ENCODE assay signal across 22 mouse cellular contexts in genomic region chr17:80678190-80678589, GRCm38 (mm10). TPM values are rescaled to one million over a fixed set of nuclear protein-coding genes. Genes with fewer than 3 reads are reported as not detected.
A peak's percentile ranks its signal among the peaks of the same experiment; 100 is the strongest.
DNase-seq lines count a peak whose midpoint lies in the region; ATAC-seq and TF ChIP-seq lines count a peak whose summit lies in the region.
"Had no signal": no experiment of that assay in that cellular context is flagged by ENCODE, and none has a peak within 500 bp of the region (broad histone marks: within the 10 kb centered on the region; RNA-seq: fewer than 3 reads in every experiment).

No protein-coding gene starts in this region.

- no peak overlapping the region for H3K4me3 ChIP-seq in liver, embryonic 12.5 days
- H3K4me3 ChIP-seq in liver, postnatal 0 days (ENCODE audit: low read depth, low read length), result no peak overlapping the region
- no peak overlapping the region for H3K4me3 ChIP-seq in liver, embryonic 16.5 days (ENCODE audit: low read depth, low read length)
- H3K4me3 ChIP-seq in liver, embryonic 11.5 days (ENCODE audit: low read depth, low read length), result no peak overlapping the region
- H3K4me3 ChIP-seq: embryonic facial prominence, embryonic 13.5 days; embryonic facial prominence, embryonic 15.5 days; erythroblast, embryonic 14.5 days; forebrain, embryonic 10.5 days; forebrain, embryonic 12.5 days had no signal

- H3K36me3 ChIP-seq in liver, embryonic 12.5 days, result no peaks in the 10 kb centered on the region
- no peaks in the 10 kb centered on the region for H3K36me3 ChIP-seq in liver, postnatal 0 days (replicated peaks; ENCODE audit: insufficient read depth, low read length)
- no peaks in the 10 kb centered on the region for H3K36me3 ChIP-seq in liver, embryonic 16.5 days (ENCODE audit: control insufficient read depth, insufficient read depth)
- no peaks in the 10 kb centered on the region for H3K36me3 ChIP-seq in liver, embryonic 11.5 days (ENCODE audit: control insufficient read depth, insufficient read depth, low read length)
- H3K36me3 ChIP-seq: embryonic facial prominence, embryonic 15.5 days; forebrain, embryonic 12.5 days had no signal

- peak; percentile 88 for DNase-seq in heart, adult 11 months
- DNase-seq in heart, postnatal 10 days, result no peak
- no peak for DNase-seq in liver, postnatal 0 days
- no peak for DNase-seq in liver, embryonic 11.5 days (ENCODE audit: low spot score)
- DNase-seq: adrenal gland, adult 2 months; adrenal gland, postnatal 10 days; adrenal gland, postnatal 25 days; cerebellum, adult 11 months; cerebellum, adult 18-20 months; cerebellum, adult 8-10 months; cerebellum, adult 9-11 months; cerebellum, postnatal 14 days; cerebellum, postnatal 36 days had no signal

- no peak overlapping the region for H3K27ac ChIP-seq in liver, embryonic 12.5 days
- no peak overlapping the region for H3K27ac ChIP-seq in liver, postnatal 0 days (ENCODE audit: low read depth)
- H3K27ac ChIP-seq in liver, embryonic 16.5 days (ENCODE audit: low read length), result no peak overlapping the region
- H3K27ac ChIP-seq in liver, embryonic 11.5 days (ENCODE audit: low read depth, low read length), result no peak overlapping the region
- H3K27ac ChIP-seq: embryonic facial prominence, embryonic 13.5 days; embryonic facial prominence, embryonic 15.5 days; forebrain, embryonic 10.5 days; forebrain, embryonic 12.5 days had no signal

- intact Hi-C loops in heart, postnatal 10 days (cut with DNase I), result no loop called here

- ATAC-seq in liver, embryonic 12.5 days, result peak; percentile 58; the same call in 1 of the 2 replicates
- ATAC-seq in liver, postnatal 0 days, result no peak
- 0 out of 2 replicates have a peak, but pooled peaks have one; percentile 16 for ATAC-seq in liver, embryonic 16.5 days (ENCODE audit: low read depth)
- ATAC-seq in liver, embryonic 11.5 days (replicated peaks; ENCODE audit: low FRiP score), result no peak; the same call in 1 of the 2 replicates
- ATAC-seq: forebrain, embryonic 14.5 days; forebrain, embryonic 16.5 days had no signal

- no peaks in the 10 kb centered on the region for H3K4me1 ChIP-seq in liver, embryonic 12.5 days
- peaks cover 5% of the 10 kb centered on the region; the same call in 1 of the 2 replicates for H3K4me1 ChIP-seq in liver, postnatal 0 days (ENCODE audit: insufficient read depth)
- H3K4me1 ChIP-seq in liver, embryonic 16.5 days (ENCODE audit: control insufficient read depth, low read depth, low read length), result no peaks in the 10 kb centered on the region
- H3K4me1 ChIP-seq in liver, embryonic 11.5 days (replicated peaks; ENCODE audit: control insufficient read depth, insufficient read depth, low read length), result no peaks in the 10 kb centered on the region
- H3K4me1 ChIP-seq: embryonic facial prominence, embryonic 15.5 days; forebrain, embryonic 10.5 days; forebrain, embryonic 12.5 days had no signal

- no peaks in the 10 kb centered on the region for H3K27me3 ChIP-seq in liver, embryonic 12.5 days (replicated peaks)
- no peaks in the 10 kb centered on the region for H3K27me3 ChIP-seq in liver, postnatal 0 days (ENCODE audit: insufficient read depth, low read length)
- no peaks in the 10 kb centered on the region for H3K27me3 ChIP-seq in liver, embryonic 16.5 days (ENCODE audit: control insufficient read depth, insufficient read depth, low read depth, low read length)
- H3K27me3 ChIP-seq in liver, embryonic 11.5 days (replicated peaks; ENCODE audit: control insufficient read depth, insufficient read depth, low read length), result no peaks in the 10 kb centered on the region
- H3K27me3 ChIP-seq: embryonic facial prominence, embryonic 13.5 days; embryonic facial prominence, embryonic 15.5 days; forebrain, embryonic 12.5 days had no signal

- 72% methylated on average over 6 of the region's 6 CpGs for WGBS in liver, embryonic 12.5 days (ENCODE audit: insufficient replicate concordance)
- 64% methylated on average over 6 of the region's 6 CpGs for WGBS in liver, postnatal 0 days (ENCODE audit: insufficient replicate concordance)
- 67% methylated on average over 6 of the region's 6 CpGs for WGBS in liver, embryonic 16.5 days (ENCODE audit: insufficient replicate concordance)
- WGBS in liver, embryonic 11.5 days, result 77% methylated on average over 6 of the region's 6 CpGs

- TF ChIP-seq EP300 in liver, postnatal 0 days (IDR thresholded peaks at IDR 0.05; ENCODE audit: low read depth), result no peak

- H3K9me3 ChIP-seq in liver, embryonic 12.5 days (replicated peaks), result no peaks in the 10 kb centered on the region
- H3K9me3 ChIP-seq in liver, postnatal 0 days (ENCODE audit: low read length), result no peaks in the 10 kb centered on the region
- H3K9me3 ChIP-seq in liver, embryonic 16.5 days (replicated peaks; ENCODE audit: control insufficient read depth, low read length), result no peaks in the 10 kb centered on the region
- H3K9me3 ChIP-seq in liver, embryonic 11.5 days (ENCODE audit: control insufficient read depth, low read length), result no peaks in the 10 kb centered on the region
- H3K9me3 ChIP-seq: embryonic facial prominence, embryonic 13.5 days; embryonic facial prominence, embryonic 15.5 days; forebrain, embryonic 10.5 days; forebrain, embryonic 12.5 days had no signal

- no peak overlapping the region for H3K9ac ChIP-seq in liver, embryonic 12.5 days
- no peak overlapping the region for H3K9ac ChIP-seq in liver, postnatal 0 days (replicated peaks)
- no peak overlapping the region for H3K9ac ChIP-seq in liver, embryonic 16.5 days (ENCODE audit: low read depth, low read length)
- no peak overlapping the region for H3K9ac ChIP-seq in liver, embryonic 11.5 days (ENCODE audit: low read depth, low read length)
- H3K9ac ChIP-seq: embryonic facial prominence, embryonic 13.5 days; embryonic facial prominence, embryonic 15.5 days; forebrain, embryonic 12.5 days had no signal

- H3K4me2 ChIP-seq in liver, embryonic 12.5 days, result no peak overlapping the region
- H3K4me2 ChIP-seq in liver, postnatal 0 days (ENCODE audit: low read depth, low read length), result no peak overlapping the region
- H3K4me2 ChIP-seq in liver, embryonic 16.5 days (ENCODE audit: low read depth, low read length), result no peak overlapping the region
- H3K4me2 ChIP-seq in liver, embryonic 11.5 days, result no peak overlapping the region
- H3K4me2 ChIP-seq: embryonic facial prominence, embryonic 13.5 days; embryonic facial prominence, embryonic 15.5 days; forebrain, embryonic 12.5 days had no signal

- no peak for TF ChIP-seq CTCF in liver, postnatal 0 days (IDR thresholded peaks at IDR 0.05; ENCODE audit: low read depth)

RNA-seq across cellular contexts. Expression of gene Map4k3, which starts 50.1 kb away (rescaled TPM):
- total RNA-seq in heart, postnatal 10 days (2021), result 10 to 100 TPM; 43.1 to 46.3 TPM
- polyA plus RNA-seq in liver, embryonic 12.5 days (2016; fragmentation: Nextera tagmentation; extraction: Ambion mirVana), result 5.8 and 6.3 TPM in 2 replicates
- 5.5 and 5.9 TPM in 2 replicates for polyA plus RNA-seq in liver, postnatal 0 days (2015; fragmentation: Nextera tagmentation; extraction: Ambion mirVana)
- polyA plus RNA-seq in liver, embryonic 16.5 days (2015; fragmentation: Nextera tagmentation; extraction: Ambion mirVana), result 3.6 and 3.7 TPM in 2 replicates
- 9.9 TPM in 2 replicates for polyA plus RNA-seq in liver, embryonic 11.5 days (2014; fragmentation: Nextera tagmentation; extraction: Ambion mirVana)
- polyA plus RNA-seq: erythroblast, embryonic 14.5 days had no signal

Comparison
In these comparisons a context has a peak if more than half of its experiments do, and no peak if none do; other contexts are left out.
1. ATAC-seq: peak in liver, embryonic 12.5 days (single experiment) and liver, embryonic 16.5 days (single experiment); none in liver, postnatal 0 days (single experiment) and liver, embryonic 11.5 days (single experiment).